Comparison of ENCODE assay signal across 8 mouse cellular contexts in the genomic region with DNA sequence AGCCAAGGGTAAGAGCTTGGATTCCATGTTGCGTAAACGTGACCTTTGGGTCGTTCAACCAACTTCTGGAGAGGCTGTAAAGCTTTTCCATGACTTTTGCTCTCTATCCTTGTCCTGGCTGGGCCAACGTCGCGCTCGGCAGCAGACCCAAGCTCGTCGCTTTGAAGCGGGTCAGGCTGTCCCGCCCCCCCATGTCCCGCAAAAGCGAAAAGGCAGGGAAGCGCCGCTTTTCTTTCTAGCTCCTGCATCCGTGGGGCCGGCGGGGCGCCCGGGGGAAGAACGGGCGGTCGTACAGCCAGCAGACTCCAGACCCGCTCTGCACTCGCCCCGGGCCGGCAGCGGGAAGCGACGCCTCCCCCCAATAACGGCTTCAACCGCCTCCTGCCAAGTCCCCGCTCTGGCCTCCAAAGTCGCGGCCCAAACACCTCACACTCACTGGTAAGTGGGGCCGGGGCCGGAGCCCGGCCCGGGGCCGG. TPM values are rescaled to one million over a fixed set of nuclear protein-coding genes. Genes with fewer than 3 reads are reported as not detected.
DNase-seq lines count a peak whose midpoint lies in the region; ATAC-seq and TF ChIP-seq lines count a peak whose summit lies in the region.

A gene (plus strand): TSS at position 364 of the 476 bp plus-strand sequence.

- TF ChIP-seq CTCF in hindbrain, postnatal 0 days (IDR thresholded peaks at IDR 0.05; ENCODE audit: low read depth): no peak

- no peaks in the 10 kb centered on the region for H3K9me3 ChIP-seq in forebrain, embryonic 16.5 days (ENCODE audit: control insufficient read depth, low read length)
- H3K9me3 ChIP-seq in hindbrain, postnatal 0 days (ENCODE audit: low read length): no peaks in the 10 kb centered on the region
- H3K9me3 ChIP-seq in limb, embryonic 10.5 days (replicated peaks): no peaks in the 10 kb centered on the region
- no peaks in the 10 kb centered on the region for H3K9me3 ChIP-seq in midbrain, embryonic 14.5 days (ENCODE audit: control insufficient read depth, low read length)

- H3K27me3 ChIP-seq in forebrain, embryonic 16.5 days (replicated peaks; ENCODE audit: control insufficient read depth, insufficient read depth, low read length): no peaks in the 10 kb centered on the region
- H3K27me3 ChIP-seq in hindbrain, postnatal 0 days (ENCODE audit: insufficient read depth, low read length): no peaks in the 10 kb centered on the region
- no peaks in the 10 kb centered on the region for H3K27me3 ChIP-seq in limb, embryonic 10.5 days (ENCODE audit: low read depth, poor library complexity, severe bottlenecking)
- H3K27me3 ChIP-seq in midbrain, embryonic 14.5 days (ENCODE audit: control insufficient read depth, insufficient read depth, low read length): no peaks in the 10 kb centered on the region

- peak; percentile 29 for ATAC-seq in frontal cortex, adult (ENCODE audit: low TSS enrichment)
- peak; percentile 52 for ATAC-seq in forebrain, embryonic 16.5 days
- ATAC-seq in hindbrain, postnatal 0 days: no peak
- peak; percentile 65; the same call in 1 of the 2 replicates for ATAC-seq in midbrain, embryonic 14.5 days (ENCODE audit: low FRiP score, low TSS enrichment)

- WGBS in forebrain, embryonic 16.5 days: under 1% methylated on average over 35 of the region's 40 CpGs
- whole genome bisulfite sequencing in hindbrain, postnatal 0 days: under 1% methylated on average over 39 of the region's 40 CpGs
- 1% methylated on average over 40 of the region's 40 CpGs for WGBS in limb, embryonic 10.5 days
- WGBS in midbrain, embryonic 14.5 days: 1% methylated on average over 40 of the region's 40 CpGs

- peak within 1 kb of the TSS; percentile 65 for H3K4me3 ChIP-seq in forebrain, embryonic 16.5 days (replicated peaks; ENCODE audit: low read length)
- H3K4me3 ChIP-seq in hindbrain, postnatal 0 days (ENCODE audit: low read length): peak within 1 kb of the TSS; percentile 96
- peak within 1 kb of the TSS; percentile 80 for H3K4me3 ChIP-seq in limb, embryonic 10.5 days
- peak within 1 kb of the TSS; percentile 96 for H3K4me3 ChIP-seq in midbrain, embryonic 14.5 days (replicated peaks; ENCODE audit: low read depth, low read length)

- peaks cover 16% of the 10 kb centered on the region for H3K4me1 ChIP-seq in forebrain, embryonic 16.5 days (replicated peaks; ENCODE audit: control insufficient read depth, insufficient read depth, low read length)
- 0 out of 2 replicates have a peak, but pooled peaks cover 5% of the 10 kb centered on the region for H3K4me1 ChIP-seq in hindbrain, postnatal 0 days (ENCODE audit: insufficient read depth, low read length)
- H3K4me1 ChIP-seq in limb, embryonic 10.5 days: peaks cover 22% of the 10 kb centered on the region
- peaks cover 6% of the 10 kb centered on the region; the same call in 1 of the 2 replicates for H3K4me1 ChIP-seq in midbrain, embryonic 14.5 days (ENCODE audit: control insufficient read depth, insufficient read depth, low read length)

- peak within 1 kb of the TSS; percentile 85 for H3K9ac ChIP-seq in forebrain, embryonic 16.5 days (replicated peaks; ENCODE audit: low read depth, low read length)
- peak within 1 kb of the TSS; percentile 85 for H3K9ac ChIP-seq in hindbrain, postnatal 0 days (replicated peaks; ENCODE audit: low read length)
- H3K9ac ChIP-seq in midbrain, embryonic 14.5 days (replicated peaks; ENCODE audit: low read length): peak within 1 kb of the TSS; percentile 88

- H3K4me2 ChIP-seq in forebrain, embryonic 16.5 days (ENCODE audit: low read length): peak within 1 kb of the TSS; percentile 76
- peak within 1 kb of the TSS; percentile 87 for H3K4me2 ChIP-seq in hindbrain, postnatal 0 days (ENCODE audit: low read depth, low read length)
- peak within 1 kb of the TSS; percentile 72 for H3K4me2 ChIP-seq in midbrain, embryonic 14.5 days (ENCODE audit: low read length)

- peak within 1 kb of the TSS; percentile 90 for H3K27ac ChIP-seq in forebrain, embryonic 16.5 days (ENCODE audit: low read length)
- H3K27ac ChIP-seq in hindbrain, postnatal 0 days: peak within 1 kb of the TSS; percentile 99
- peak within 1 kb of the TSS; percentile 94 for H3K27ac ChIP-seq in limb, embryonic 10.5 days
- peak within 1 kb of the TSS; percentile 93 for H3K27ac ChIP-seq in midbrain, embryonic 14.5 days (replicated peaks; ENCODE audit: low read depth, low read length)

- no peak for DNase-seq in frontal cortex, postnatal 25 days (ENCODE audit: low spot score in 2 of 2)
- peak; percentile 56 for DNase-seq in adrenal gland, adult 8-10 months
- no peak for DNase-seq in hindbrain, postnatal 0 days (ENCODE audit: low spot score)
- no peak for DNase-seq in limb, embryonic 10.5 days (ENCODE audit: low spot score)
- DNase-seq in midbrain, embryonic 14.5 days: no peak
- no peak for DNase-seq in thymus, postnatal 36 days

- H3K36me3 ChIP-seq in forebrain, embryonic 16.5 days (ENCODE audit: control insufficient read depth, insufficient read depth): no peaks in the 10 kb centered on the region
- no peaks in the 10 kb centered on the region for H3K36me3 ChIP-seq in hindbrain, postnatal 0 days (ENCODE audit: insufficient read depth, low read length)
- peaks cover 6% of the 10 kb centered on the region; the same call in 1 of the 2 replicates for H3K36me3 ChIP-seq in limb, embryonic 10.5 days
- H3K36me3 ChIP-seq in midbrain, embryonic 14.5 days (ENCODE audit: control insufficient read depth, insufficient read depth, low read length): peaks cover 6% of the 10 kb centered on the region; the same call in 1 of the 2 replicates

RNA-seq across cellular contexts. Expression of the gene that starts here (rescaled TPM):
- total RNA-seq in adrenal gland, adult 8-10 months (2022): 10 to 100 TPM; 17.4 to 27.4 (median 19.6) TPM
- polyA plus RNA-seq in forebrain, embryonic 16.5 days (2015; fragmentation: Nextera tagmentation; extraction: Ambion mirVana): 14.4 and 17.0 TPM in 2 replicates
- total RNA-seq in hindbrain, postnatal 0 days (2014; rRNA removed): 9.0 and 11.8 TPM in 2 replicates
- polyA plus RNA-seq in hindbrain, postnatal 0 days (2015; fragmentation: Nextera tagmentation; extraction: Ambion mirVana): 7.8 and 8.5 TPM in 2 replicates
- 28.9 and 30.3 TPM in 2 replicates for polyA plus RNA-seq in limb, embryonic 10.5 days (2016; fragmentation: Nextera tagmentation; extraction: Ambion mirVana)
- polyA plus RNA-seq in midbrain, embryonic 14.5 days (2014; fragmentation: Nextera tagmentation; extraction: Ambion mirVana): 11.2 and 14.3 TPM in 2 replicates
